Mouse (Mus musculus) layer of hippocampus, adult 2 months (tissue): Measurements from ENCODE around the gene Cyp2c65. TPM values are rescaled to one million over a fixed set of nuclear protein-coding genes. Genes with fewer than 3 reads are reported as not detected.
"Not testable (repeated sequence)": the region's sequence is repeated elsewhere in the genome, so short reads cannot be mapped to it uniquely, and the experiment has no call there.

ENCODE experiments used
- DNase-seq, 2 experiments: peaks; one replicate each; pipeline ENCODE4 v3.0.0; 2022; ENCODE audit warnings: low spot score in 2 of 2
- H3K27ac ChIP-seq: fragments of 200-600 bp; 2 replicates; pipeline ENCODE4 v1.8.1; 2022
- H3K4me3 ChIP-seq: fragments of 200-600 bp; 2 replicates; pipeline ENCODE4 v1.8.1; 2022; ENCODE audit warnings: mild to moderate bottlenecking
- CTCF ChIP-seq: fragments of 200-600 bp; conservative IDR thresholded peaks from 2 replicates; pipeline ENCODE4 v1.8.1; 2022; ENCODE audit warnings: antibody characterized with exemption, mild to moderate bottlenecking, moderate library complexity
- long read RNA-seq, 2 experiments: library from polyadenylated mRNA; stranded (forward); transcript quantifications; one replicate each; pipeline ENCODE4 v2.0.0; 2021; ENCODE audit warnings: borderline mapping rate in 2 of 2
- total RNA-seq, 2 experiments: library from RNA; stranded (reverse); gene quantifications; 2 replicates each; pipeline ENCODE4 v1.2.3; 2021

Cyp2c65 gene
- total RNA-seq = under 1 TPM in 1 of 2 experiments, not detected in 1; 0.26 TPM
- long read RNA-seq, experiment 1 = 0 reads
- long read RNA-seq, experiment 2, partial matches to known transcripts = 0 of 1 reads
- long read RNA-seq, experiment 2, other reads (novel, unspliced or antisense) = 1 of 1 reads

DNA sequence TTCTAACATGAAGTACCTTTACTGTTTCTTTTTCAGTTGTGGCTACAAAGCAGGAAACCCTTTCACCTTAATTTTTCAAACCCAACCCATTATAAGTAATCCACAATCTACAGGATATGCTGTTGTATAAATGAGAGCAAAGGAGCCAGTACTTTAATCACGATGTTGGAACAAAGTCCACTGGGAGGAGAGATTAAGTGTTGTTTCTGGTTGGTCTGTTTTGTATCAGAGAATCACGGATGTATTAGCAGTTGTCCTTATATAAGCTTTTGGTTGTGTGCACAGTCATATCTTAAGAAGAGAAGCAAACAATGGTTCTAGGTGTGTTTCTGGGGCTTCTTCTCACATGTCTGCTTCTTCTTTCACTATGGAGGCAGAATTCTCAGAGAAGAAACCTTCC lies at the start of gene Cyp2c65:
TSS of gene Cyp2c65 (plus strand) at position 297 of the 400 bp plus-strand sequence.
- H3K4me3 ChIP-seq = no peak within 1 kb of the TSS

DNA sequence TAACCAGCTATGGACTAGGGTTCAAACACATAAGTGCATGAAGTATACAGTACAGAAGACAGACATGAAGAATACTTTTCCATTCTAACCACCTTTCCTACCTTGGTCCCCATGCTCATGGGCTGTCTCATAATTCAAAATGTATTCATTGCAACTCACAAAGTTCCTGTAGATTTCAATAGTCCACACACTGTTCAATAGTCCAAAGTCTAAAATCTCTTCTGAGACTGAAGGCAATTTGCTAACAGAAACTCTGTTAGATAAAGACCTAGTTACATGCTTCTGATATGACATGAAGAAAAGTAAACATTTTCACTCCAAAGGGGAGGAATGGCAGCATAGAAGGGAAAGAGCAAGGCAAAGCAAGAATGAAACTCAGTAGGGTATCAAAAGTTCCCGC lies 2.9 kb upstream of the Cyp2c65 start:
- H3K27ac ChIP-seq = no peak overlapping the region
- H3K4me3 ChIP-seq = no peak overlapping the region
- DNase-seq = no peak
- no peak for TF ChIP-seq CTCF

More for the DNA sequence above, at the start of gene Cyp2c65:
- H3K27ac ChIP-seq = no peak within 1 kb of the TSS
- TF ChIP-seq CTCF = no peak
- no peak for DNase-seq

DNA sequence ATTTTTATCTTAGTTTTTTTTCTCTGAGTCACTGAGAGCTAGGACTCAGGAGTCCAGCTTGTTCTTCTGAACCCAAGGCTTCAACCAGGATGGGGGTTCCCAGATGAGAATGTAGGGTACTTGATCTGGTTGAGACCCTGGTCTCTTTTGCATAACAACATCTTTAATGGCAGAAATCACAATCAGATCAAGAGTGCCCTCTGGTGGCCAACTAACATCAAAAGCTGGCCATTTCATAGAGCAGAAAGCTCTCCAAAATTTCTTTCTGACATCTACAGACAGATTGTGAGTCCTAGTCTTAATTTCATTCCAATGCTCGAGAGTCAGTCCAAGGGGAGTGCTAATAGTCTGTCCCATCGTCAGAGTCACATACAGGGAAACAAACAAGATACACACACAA lies 38.0 kb downstream of the Cyp2c65 start:
- not testable (repeated sequence) for H3K4me3 ChIP-seq, DNase-seq, H3K27ac ChIP-seq

DNA sequence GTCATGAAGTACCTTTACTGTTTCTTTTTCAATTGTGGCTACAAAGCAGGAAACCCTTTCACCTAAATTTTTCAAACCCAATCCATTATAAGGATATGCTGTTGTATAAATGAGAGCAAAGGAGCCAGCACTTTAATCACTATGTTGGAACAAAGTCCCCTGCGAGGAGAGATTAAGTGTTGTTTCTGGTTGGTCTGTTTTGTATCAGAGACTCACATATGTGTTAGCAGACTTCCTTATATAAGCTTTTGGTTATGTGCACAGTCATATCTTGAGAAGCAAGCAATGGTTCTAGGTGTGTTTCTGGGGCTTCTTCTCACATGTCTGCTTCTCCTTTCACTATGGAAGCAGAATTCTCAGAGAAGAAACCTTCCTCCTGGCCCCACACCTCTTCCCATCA lies 52.8 kb downstream of the Cyp2c65 start, which contains the start of gene Cyp2c66:
TSS of gene Cyp2c66 (plus strand) at position 255 of the 400 bp plus-strand sequence.
- no peak for TF ChIP-seq CTCF
- no peak for DNase-seq

More for the DNA sequence above, 52.8 kb downstream of the Cyp2c65 start, which contains the start of gene Cyp2c66:
- Histone ChIP-seq H3K4me3 (no peak within 1 kb of the TSS), H3K27ac (no peak within 1 kb of the TSS)

Other genes starting within 250 kb of the Cyp2c65 start
- 10 to 100 TPM; 13.6 to 13.7 TPM for gene Noc3l, start 241.8 kb upstream of the Cyp2c65 start, total RNA-seq
- 10 to 100 TPM; 12.5 TPM for gene Tbc1d12, start 224.4 kb upstream of the Cyp2c65 start, total RNA-seq
- 1 to 10 TPM; 5.3 to 5.8 TPM for gene Hells, start 130.1 kb upstream of the Cyp2c65 start, total RNA-seq
- gene Cyp2c55, start 54.0 kb upstream of the Cyp2c65 start, total RNA-seq = under 1 TPM; 0.22 to 0.23 TPM
- not detected for gene Cyp2c66, start 52.9 kb downstream of the Cyp2c65 start, total RNA-seq
- not detected for gene Cyp2c29, start 208.4 kb downstream of the Cyp2c65 start, total RNA-seq